Mouse (Mus musculus): ENCODE data around the gene Akr1a1. TPM values are rescaled to one million over a fixed set of nuclear protein-coding genes. Genes with fewer than 3 reads are reported as not detected.
"Not testable (repeated sequence)": the region's sequence is repeated elsewhere in the genome, so short reads cannot be mapped to it uniquely, and the experiment has no call there.

Akr1a1 gene
- polyA plus RNA-seq, 1 experiment: 550 TPM

- Histone ChIP-seq H3K27ac (ENCODE audit: insufficient read depth, low read length) (no peak overlapping the region), H3K4me1 (ENCODE audit: control insufficient read depth, insufficient read depth, low read length) (no peaks in the 10 kb centered on the region), H3K27me3 (ENCODE audit: control insufficient read depth, insufficient read depth, low read length) (no peaks in the 10 kb centered on the region), H3K4me3 (replicated peaks; ENCODE audit: insufficient read depth, low read depth, low read length) (no peak overlapping the region)
- no peak for DNase-seq
- 94% methylated on average over 2 of the region's 2 CpGs for WGBS
- TF ChIP-seq CTCF (IDR thresholded peaks at IDR 0.05; ENCODE audit: borderline replicate concordance, insufficient read depth, low read depth, low read length) (no peak), POLR2A (IDR thresholded peaks at IDR 0.05; ENCODE audit: borderline replicate concordance, insufficient read depth, low read length) (no peak)
These were observed 21.3 kb upstream of the Akr1a1 start for GRCm38 (mm10) chr4:116672785-116673184.

GRCm38 (mm10) chr4:116669291-116669690 is 17.8 kb upstream of the Akr1a1 start:
- DNase-seq: no peak
- TF ChIP-seq POLR2A (IDR thresholded peaks at IDR 0.05; ENCODE audit: borderline replicate concordance, insufficient read depth, low read length) (no peak), CTCF (IDR thresholded peaks at IDR 0.05; ENCODE audit: borderline replicate concordance, insufficient read depth, low read depth, low read length) (no peak)
- Histone ChIP-seq H3K4me1 (ENCODE audit: control insufficient read depth, insufficient read depth, low read length) (no peaks in the 10 kb centered on the region), H3K4me3 (replicated peaks; ENCODE audit: insufficient read depth, low read depth, low read length) (no peak overlapping the region), H3K27me3 (ENCODE audit: control insufficient read depth, insufficient read depth, low read length) (no peaks in the 10 kb centered on the region), H3K27ac (ENCODE audit: insufficient read depth, low read length) (no peak overlapping the region)
- 74% methylated on average over 2 of the region's 2 CpGs for WGBS

GRCm38 (mm10) chr4:116668145-116668544 is 16.7 kb upstream of the Akr1a1 start:
- Histone ChIP-seq H3K4me1 (ENCODE audit: control insufficient read depth, insufficient read depth, low read length) (no peaks in the 10 kb centered on the region), H3K4me3 (replicated peaks; ENCODE audit: insufficient read depth, low read depth, low read length) (no peak overlapping the region), H3K27me3 (ENCODE audit: control insufficient read depth, insufficient read depth, low read length) (no peaks in the 10 kb centered on the region), H3K27ac (ENCODE audit: insufficient read depth, low read length) (no peak overlapping the region)
- TF ChIP-seq CTCF (IDR thresholded peaks at IDR 0.05; ENCODE audit: borderline replicate concordance, insufficient read depth, low read depth, low read length) (no peak), POLR2A (IDR thresholded peaks at IDR 0.05; ENCODE audit: borderline replicate concordance, insufficient read depth, low read length) (no peak)
- DNase-seq: no peak
- WGBS: 74% methylated on average over 3 of the region's 3 CpGs

- 50% methylated on average over 4 of the region's 4 CpGs for WGBS
- no peak for DNase-seq
- H3K4me3 ChIP-seq (replicated peaks; ENCODE audit: insufficient read depth, low read depth, low read length): no peak overlapping the region
- H3K27ac ChIP-seq (ENCODE audit: insufficient read depth, low read length): no peak overlapping the region
- no peaks in the 10 kb centered on the region for H3K4me1 ChIP-seq (ENCODE audit: control insufficient read depth, insufficient read depth, low read length)
- H3K27me3 ChIP-seq (ENCODE audit: control insufficient read depth, insufficient read depth, low read length): no peaks in the 10 kb centered on the region
- TF ChIP-seq CTCF (IDR thresholded peaks at IDR 0.05; ENCODE audit: borderline replicate concordance, insufficient read depth, low read depth, low read length) (no peak), POLR2A (IDR thresholded peaks at IDR 0.05; ENCODE audit: borderline replicate concordance, insufficient read depth, low read length) (no peak)
These were observed 15.1 kb upstream of the Akr1a1 start for GRCm38 (mm10) chr4:116666625-116667024.

- Histone ChIP-seq H3K27me3 (ENCODE audit: control insufficient read depth, insufficient read depth, low read length) (no peaks in the 10 kb centered on the region), H3K27ac (ENCODE audit: insufficient read depth, low read length) (no peak overlapping the region), H3K4me1 (ENCODE audit: control insufficient read depth, insufficient read depth, low read length) (no peaks in the 10 kb centered on the region), H3K4me3 (replicated peaks; ENCODE audit: insufficient read depth, low read depth, low read length) (no peak overlapping the region)
- WGBS: 89% methylated on average over 1 of the region's 1 CpGs
- DNase-seq: no peak
- TF ChIP-seq CTCF (IDR thresholded peaks at IDR 0.05; ENCODE audit: borderline replicate concordance, insufficient read depth, low read depth, low read length): no peak
- no peak for TF ChIP-seq POLR2A (IDR thresholded peaks at IDR 0.05; ENCODE audit: borderline replicate concordance, insufficient read depth, low read length)
These were observed 10.5 kb upstream of the Akr1a1 start for GRCm38 (mm10) chr4:116661998-116662397.

GRCm38 (mm10) chr4:116660829-116661228 is 9.3 kb upstream of the Akr1a1 start:
- 61% methylated on average over 6 of the region's 6 CpGs for WGBS
- no peak for TF ChIP-seq POLR2A (IDR thresholded peaks at IDR 0.05; ENCODE audit: borderline replicate concordance, insufficient read depth, low read length)
- TF ChIP-seq CTCF (IDR thresholded peaks at IDR 0.05; ENCODE audit: borderline replicate concordance, insufficient read depth, low read depth, low read length): no peak
- no peak for DNase-seq
- Histone ChIP-seq H3K4me1 (ENCODE audit: control insufficient read depth, insufficient read depth, low read length) (no peaks in the 10 kb centered on the region), H3K27ac (ENCODE audit: insufficient read depth, low read length) (no peak overlapping the region), H3K27me3 (ENCODE audit: control insufficient read depth, insufficient read depth, low read length) (no peaks in the 10 kb centered on the region), H3K4me3 (replicated peaks; ENCODE audit: insufficient read depth, low read depth, low read length) (no peak overlapping the region)

GRCm38 (mm10) chr4:116659916-116660315 is 8.4 kb upstream of the Akr1a1 start:
- H3K27ac ChIP-seq (ENCODE audit: insufficient read depth, low read length); DNase-seq; H3K4me1 ChIP-seq (ENCODE audit: control insufficient read depth, insufficient read depth, low read length); H3K27me3 ChIP-seq (ENCODE audit: control insufficient read depth, insufficient read depth, low read length); H3K4me3 ChIP-seq (replicated peaks; ENCODE audit: insufficient read depth, low read depth, low read length): not testable (repeated sequence)
- whole genome bisulfite sequencing: 82% methylated on average over 6 of the region's 6 CpGs

- Histone ChIP-seq H3K4me1 (ENCODE audit: control insufficient read depth, insufficient read depth, low read length) (no peaks in the 10 kb centered on the region), H3K4me3 (replicated peaks; ENCODE audit: insufficient read depth, low read depth, low read length) (no peak overlapping the region), H3K27me3 (ENCODE audit: control insufficient read depth, insufficient read depth, low read length) (no peaks in the 10 kb centered on the region), H3K27ac (ENCODE audit: insufficient read depth, low read length) (no peak overlapping the region)
- 19% methylated on average over 2 of the region's 2 CpGs for WGBS
- no peak for DNase-seq
- no peak for TF ChIP-seq POLR2A (IDR thresholded peaks at IDR 0.05; ENCODE audit: borderline replicate concordance, insufficient read depth, low read length)
- TF ChIP-seq CTCF (IDR thresholded peaks at IDR 0.05; ENCODE audit: borderline replicate concordance, insufficient read depth, low read depth, low read length): no peak
These were observed 8.0 kb upstream of the Akr1a1 start for GRCm38 (mm10) chr4:116659474-116659873.

Measured in cerebellum, adult 2 months (tissue).